ENCODE assay signal across 20 mouse cellular contexts in the genomic region with DNA sequence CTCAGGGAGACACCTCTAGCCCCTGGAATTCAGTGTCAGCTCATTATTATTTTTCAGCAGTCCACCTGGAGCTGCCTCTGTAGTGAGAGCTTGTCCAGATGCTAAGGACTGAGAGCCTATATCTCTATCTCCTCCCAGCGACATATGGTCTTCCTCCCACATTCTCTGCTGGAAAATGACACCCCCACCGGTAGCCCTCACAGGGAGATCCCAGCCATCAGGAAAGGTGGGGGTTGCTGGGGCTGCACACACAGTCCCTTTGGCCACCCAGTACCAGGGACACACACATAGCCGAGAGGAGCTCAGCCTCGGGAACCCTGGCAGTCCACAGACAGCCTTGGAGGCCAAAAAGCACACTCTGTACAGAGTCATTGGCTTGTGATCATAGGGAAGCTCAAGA. TPM values are rescaled to one million over a fixed set of nuclear protein-coding genes. Genes with fewer than 3 reads are reported as not detected.
"Had no signal": no experiment of that assay in that cellular context is flagged by ENCODE, and none has a peak within 500 bp of the region (broad histone marks: within the 10 kb centered on the region; RNA-seq: fewer than 3 reads in every experiment).

No protein-coding gene starts in this region.

- H3K4me3 ChIP-seq: limb, embryonic 15.5 days; liver, embryonic 12.5 days; midbrain, embryonic 10.5 days; myocyte; neural tube, embryonic 15.5 days; stomach, embryonic 15.5 days had no signal

- H3K9me3 ChIP-seq: limb, embryonic 15.5 days; liver, embryonic 12.5 days; midbrain, embryonic 10.5 days; neural tube, embryonic 15.5 days; stomach, embryonic 15.5 days had no signal

- ATAC-seq: inflammation-experienced regulatory T-cells, adult 6 months; intestine, postnatal 0 days; liver, embryonic 12.5 days had no signal

- H3K27me3 ChIP-seq: limb, embryonic 15.5 days; liver, embryonic 12.5 days; neural tube, embryonic 15.5 days; stomach, embryonic 15.5 days had no signal

- H3K36me3 ChIP-seq: limb, embryonic 15.5 days; liver, embryonic 12.5 days; midbrain, embryonic 10.5 days; neural tube, embryonic 15.5 days; stomach, embryonic 15.5 days had no signal

- H3K9ac ChIP-seq: limb, embryonic 15.5 days; liver, embryonic 12.5 days; lung, embryonic 14.5 days; neural tube, embryonic 15.5 days; stomach, embryonic 15.5 days had no signal

- H3K4me1 ChIP-seq: limb, embryonic 15.5 days; liver, embryonic 12.5 days; neural tube, embryonic 15.5 days; stomach, embryonic 15.5 days had no signal

- H3K4me2 ChIP-seq: limb, embryonic 15.5 days; liver, embryonic 12.5 days; lung, embryonic 14.5 days; neural tube, embryonic 15.5 days; stomach, embryonic 15.5 days had no signal

- DNase-seq: kidney, adult 8-10 months; kidney, postnatal 36 days; layer of hippocampus, adult 9-11 months; layer of hippocampus, postnatal 36 days; lung, embryonic 14.5 days; lung, postnatal 10 days; lung, postnatal 4 days; midbrain, embryonic 14.5 days; thymus, adult 2 months; thymus, postnatal 25 days had no signal

- H3K27ac ChIP-seq: kidney, postnatal 0 days; limb, embryonic 15.5 days; liver, embryonic 12.5 days; midbrain, embryonic 10.5 days; neural tube, embryonic 15.5 days; stomach, embryonic 15.5 days had no signal

RNA-seq across cellular contexts. Expression of a gene that starts 26.4 kb away (rescaled TPM):
- total RNA-seq: megakaryocyte, adult 5-6 weeks had no signal

RNA-seq across cellular contexts. Expression of a gene that starts 26.5 kb away (rescaled TPM):
- total RNA-seq: megakaryocyte, adult 5-6 weeks had no signal
